Mouse (Mus musculus): ENCODE data around the gene Exo5. TPM values are rescaled to one million over a fixed set of nuclear protein-coding genes. Genes with fewer than 3 reads are reported as not detected.

Exo5 gene
- polyA plus RNA-seq, 1 experiment from 2014 or later = 13.1 TPM

DNA sequence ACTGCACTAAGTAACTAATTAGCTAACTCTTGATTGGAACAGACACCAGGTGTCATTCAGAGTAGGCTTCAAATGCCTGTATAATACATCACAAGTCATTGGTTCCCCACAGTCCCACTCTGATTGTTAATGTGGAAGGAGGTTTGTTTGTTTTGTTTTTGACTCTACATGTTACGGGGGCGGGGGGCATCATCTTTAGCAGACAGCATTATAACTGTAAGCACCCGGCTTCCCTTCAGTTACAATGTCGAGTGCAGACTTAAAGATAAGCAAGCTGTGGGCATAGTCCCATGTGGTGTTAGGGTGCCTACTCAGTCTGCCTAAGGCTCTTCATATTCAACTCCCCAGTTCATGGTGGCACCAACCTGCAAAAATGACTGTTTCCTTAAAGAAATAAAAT, 28.2 kb upstream of the Exo5 start:
- ATAC-seq = no peak
- no peaks in the 10 kb centered on the region for H3K27me3 ChIP-seq (replicated peaks; ENCODE audit: insufficient read depth, low read length)
- 71% methylated on average over 4 of the region's 4 CpGs for WGBS

GRCm38 (mm10) chr4:120952163-120952562, 27.3 kb upstream of the Exo5 start:
- H3K4me3 ChIP-seq (ENCODE audit: low read depth, low read length) = peak overlapping the region; percentile 74
- 18% methylated on average over 6 of the region's 6 CpGs for WGBS
- peak; percentile 66 for DNase-seq (ENCODE audit: low spot score)
- no peaks in the 10 kb centered on the region for H3K27me3 ChIP-seq (replicated peaks; ENCODE audit: insufficient read depth, low read length)
- no peaks in the 10 kb centered on the region for H3K36me3 ChIP-seq (ENCODE audit: insufficient read depth, low read length)
- H3K4me1 ChIP-seq (ENCODE audit: insufficient read depth, low read depth, low read length) = no peaks in the 10 kb centered on the region
- H3K27ac ChIP-seq (ENCODE audit: low read length) = peak overlapping the region; percentile 93
- H3K9me3 ChIP-seq (ENCODE audit: low read length) = no peaks in the 10 kb centered on the region
- peak overlapping the region; percentile 94 for H3K4me2 ChIP-seq (replicated peaks; ENCODE audit: low read depth, low read length)
- peak; percentile 48; the same call in 1 of the 2 replicates for TF ChIP-seq EP300 (IDR thresholded peaks at IDR 0.05)
- TF ChIP-seq CTCF (IDR thresholded peaks at IDR 0.05) = no peak
- H3K9ac ChIP-seq (replicated peaks; ENCODE audit: low read depth) = peak overlapping the region; percentile 68
- peak; percentile 21; the same call in 1 of the 2 replicates for ATAC-seq

More for the DNA sequence above, 28.2 kb upstream of the Exo5 start:
- Histone ChIP-seq H3K27ac (ENCODE audit: low read length) (no peak overlapping the region), H3K36me3 (ENCODE audit: insufficient read depth, low read length) (no peaks in the 10 kb centered on the region), H3K4me2 (replicated peaks; ENCODE audit: low read depth, low read length) (no peak overlapping the region), H3K9me3 (ENCODE audit: low read length) (no peaks in the 10 kb centered on the region), H3K9ac (replicated peaks; ENCODE audit: low read depth) (no peak overlapping the region), H3K4me1 (ENCODE audit: insufficient read depth, low read depth, low read length) (no peaks in the 10 kb centered on the region), H3K4me3 (ENCODE audit: low read depth, low read length) (no peak overlapping the region)
- no peak for DNase-seq (ENCODE audit: low spot score)
- TF ChIP-seq EP300 (IDR thresholded peaks at IDR 0.05) (no peak), CTCF (IDR thresholded peaks at IDR 0.05) (no peak)

- no peaks in the 10 kb centered on the region for H3K9me3 ChIP-seq (ENCODE audit: low read length)
- DNase-seq (ENCODE audit: low spot score) (peak; percentile 96), ATAC-seq (peak; percentile 98)
- peak within 1 kb of the TSS; percentile 94 for H3K4me2 ChIP-seq (replicated peaks; ENCODE audit: low read depth, low read length)
- H3K9ac ChIP-seq (replicated peaks; ENCODE audit: low read depth) = peak within 1 kb of the TSS; percentile 68
- no peaks in the 10 kb centered on the region for H3K36me3 ChIP-seq (ENCODE audit: insufficient read depth, low read length)
- WGBS = under 1% methylated on average over 52 of the region's 60 CpGs
- no peak for TF ChIP-seq CTCF (IDR thresholded peaks at IDR 0.05)
- no peak for TF ChIP-seq EP300 (IDR thresholded peaks at IDR 0.05)
- H3K4me3 ChIP-seq (ENCODE audit: low read depth, low read length) = peak within 1 kb of the TSS; percentile 74
- H3K27me3 ChIP-seq (replicated peaks; ENCODE audit: insufficient read depth, low read length) = no peaks in the 10 kb centered on the region
- peak within 1 kb of the TSS; percentile 93 for H3K27ac ChIP-seq (ENCODE audit: low read length)
- no peaks in the 10 kb centered on the region for H3K4me1 ChIP-seq (ENCODE audit: insufficient read depth, low read depth, low read length)
Measured at GRCm38 (mm10) chr4:120951428-120951973, 26.7 kb upstream of the Exo5 start, which contains the start of gene Zfp69. Zfp69 (minus strand) TSS chr4:120951699.

- Histone ChIP-seq H3K27me3 (replicated peaks; ENCODE audit: insufficient read depth, low read length) (no peaks in the 10 kb centered on the region), H3K4me1 (ENCODE audit: insufficient read depth, low read depth, low read length) (no peaks in the 10 kb centered on the region), H3K27ac (ENCODE audit: low read length) (peak overlapping the region; percentile 93), H3K36me3 (ENCODE audit: insufficient read depth, low read length) (no peaks in the 10 kb centered on the region), H3K4me2 (replicated peaks; ENCODE audit: low read depth, low read length) (peak overlapping the region; percentile 94), H3K9me3 (ENCODE audit: low read length) (no peaks in the 10 kb centered on the region), H3K9ac (replicated peaks; ENCODE audit: low read depth) (peak overlapping the region; percentile 68), H3K4me3 (ENCODE audit: low read depth, low read length) (peak overlapping the region; percentile 74)
- DNase-seq (ENCODE audit: low spot score) (no peak), ATAC-seq (no peak)
- TF ChIP-seq EP300 (IDR thresholded peaks at IDR 0.05) = no peak
- TF ChIP-seq CTCF (IDR thresholded peaks at IDR 0.05) = no peak
- 4% methylated on average over 20 of the region's 20 CpGs for WGBS
Measured at GRCm38 (mm10) chr4:120950763-120951427, 26.1 kb upstream of the Exo5 start.

GRCm38 (mm10) chr4:120948938-120949337, 24.1 kb upstream of the Exo5 start:
- Histone ChIP-seq H3K4me1 (ENCODE audit: insufficient read depth, low read depth, low read length) (no peaks in the 10 kb centered on the region), H3K9me3 (ENCODE audit: low read length) (no peaks in the 10 kb centered on the region), H3K9ac (replicated peaks; ENCODE audit: low read depth) (0 out of 2 replicates have a peak overlapping the region, but pooled peaks have one; percentile 2), H3K27ac (ENCODE audit: low read length) (peak overlapping the region; percentile 71), H3K36me3 (ENCODE audit: insufficient read depth, low read length) (no peaks in the 10 kb centered on the region), H3K4me2 (replicated peaks; ENCODE audit: low read depth, low read length) (peak overlapping the region; percentile 39), H3K4me3 (ENCODE audit: low read depth, low read length) (no peak overlapping the region), H3K27me3 (replicated peaks; ENCODE audit: insufficient read depth, low read length) (no peaks in the 10 kb centered on the region)
- DNase-seq (ENCODE audit: low spot score) = peak; percentile 50
- no peak for ATAC-seq
- WGBS = 49% methylated on average over 3 of the region's 3 CpGs
- no peak; the same call in 1 of the 2 replicates for TF ChIP-seq EP300 (IDR thresholded peaks at IDR 0.05)
- TF ChIP-seq CTCF (IDR thresholded peaks at IDR 0.05) = no peak

DNA sequence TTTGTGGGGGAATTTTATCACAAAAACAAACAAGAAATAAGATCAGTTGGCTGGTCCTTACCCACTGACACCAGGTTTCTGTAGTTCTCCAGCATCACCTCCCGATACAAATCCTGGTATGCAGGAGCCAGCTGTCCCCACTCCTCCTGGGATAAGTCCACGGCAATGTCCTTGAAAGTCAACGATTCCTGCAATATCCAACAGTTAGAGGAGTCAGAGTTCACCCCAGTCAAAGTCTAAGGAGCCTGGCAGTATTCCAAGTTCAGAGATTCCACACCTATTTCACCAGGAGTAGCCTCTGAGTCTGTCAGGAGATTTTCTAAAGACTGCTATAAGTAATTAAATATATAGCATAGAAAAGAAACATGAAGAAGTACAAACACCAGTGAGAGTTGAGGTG, 10.2 kb upstream of the Exo5 start:
- ATAC-seq = no peak
- Histone ChIP-seq H3K36me3 (ENCODE audit: insufficient read depth, low read length) (no peaks in the 10 kb centered on the region; the same call in 1 of the 2 replicates), H3K9ac (replicated peaks; ENCODE audit: low read depth) (no peak overlapping the region), H3K4me3 (ENCODE audit: low read depth, low read length) (no peak overlapping the region), H3K9me3 (ENCODE audit: low read length) (0 out of 2 replicates have a peak, but pooled peaks cover 5% of the 10 kb centered on the region), H3K27ac (ENCODE audit: low read length) (no peak overlapping the region), H3K4me1 (ENCODE audit: insufficient read depth, low read depth, low read length) (no peaks in the 10 kb centered on the region), H3K27me3 (replicated peaks; ENCODE audit: insufficient read depth, low read length) (no peaks in the 10 kb centered on the region), H3K4me2 (replicated peaks; ENCODE audit: low read depth, low read length) (no peak overlapping the region)
- WGBS = 60% methylated on average over 3 of the region's 3 CpGs
- TF ChIP-seq CTCF (IDR thresholded peaks at IDR 0.05) (no peak), EP300 (IDR thresholded peaks at IDR 0.05) (no peak)
- no peak for DNase-seq (ENCODE audit: low spot score)

Measured in lung, postnatal 0 days (tissue).